Mouse (Mus musculus) heart, adult 18-20 months (tissue): ENCODE data around the gene Dync1li2. TPM values are rescaled to one million over a fixed set of nuclear protein-coding genes. Genes with fewer than 3 reads are reported as not detected.

Experiments used
- DNase-seq, 2 experiments: peaks; one replicate each; pipeline ENCODE4 v3.0.0; 2021 to 2022; ENCODE audit warnings: mixed read lengths in 1 of 2
- total RNA-seq, 2 experiments: library from RNA; stranded (reverse); gene quantifications; 2 replicates each; pipeline ENCODE4 v1.2.3; 2021

Dync1li2 gene
- total RNA-seq, 2 experiments from 2014 or later = 89.0 to 94.5 TPM

GRCm38 (mm10) chr8:104383296-104383695 is 59.6 kb downstream of the Dync1li2 start:
- DNase-seq = no peak

GRCm38 (mm10) chr8:104380961-104381411 is 61.9 kb downstream of the Dync1li2 start:
- DNase-seq = no peak

GRCm38 (mm10) chr8:104380269-104380668 is 62.6 kb downstream of the Dync1li2 start:
- DNase-seq = no peak

GRCm38 (mm10) chr8:104379301-104379836 is 63.5 kb downstream of the Dync1li2 start:
- DNase-seq = no peak

- DNase-seq = no peak
Measured at GRCm38 (mm10) chr8:104376669-104377068, 66.2 kb downstream of the Dync1li2 start.

GRCm38 (mm10) chr8:104375959-104376358 is 66.9 kb downstream of the Dync1li2 start:
- DNase-seq = no peak

- DNase-seq = peak; percentile 65 to 68
Measured at GRCm38 (mm10) chr8:104374864-104375846, 67.7 kb downstream of the Dync1li2 start.

GRCm38 (mm10) chr8:104374269-104374668 is 68.6 kb downstream of the Dync1li2 start:
- DNase-seq = no peak

- DNase-seq = peak in 1 of 2 experiments; percentile 21
Measured at GRCm38 (mm10) chr8:104373779-104374178, 69.1 kb downstream of the Dync1li2 start.

- no peak for DNase-seq
Measured at GRCm38 (mm10) chr8:104371121-104371520, 71.7 kb downstream of the Dync1li2 start.

- DNase-seq = peak; percentile 40 to 44
Measured at GRCm38 (mm10) chr8:104370071-104370470, 72.8 kb downstream of the Dync1li2 start.

- no peak for DNase-seq
Measured at GRCm38 (mm10) chr8:104369591-104369990, 73.3 kb downstream of the Dync1li2 start.

Other genes with a start within 250 kb of the Dync1li2 start
- 1 to 10 TPM; 7.2 to 9.5 TPM for gene Tk2, start 194.5 kb downstream of the Dync1li2 start, total RNA-seq
- gene Cklf, start 192.2 kb downstream of the Dync1li2 start, total RNA-seq = 1 to 10 TPM; 2.6 to 4.8 TPM
- gene Cmtm2a, start 149.9 kb downstream of the Dync1li2 start, total RNA-seq = not detected
- gene Gm45711, start 133.0 kb downstream of the Dync1li2 start, total RNA-seq = not detected
- not detected for gene Cmtm1, start 132.9 kb downstream of the Dync1li2 start, total RNA-seq
- not detected for gene Gm11020, start 121.5 kb downstream of the Dync1li2 start, total RNA-seq
- not detected for gene Cmtm2b, start 120.8 kb downstream of the Dync1li2 start, total RNA-seq
- 10 to 100 TPM; 14.4 to 17.6 TPM for gene Cmtm3, start 103.6 kb downstream of the Dync1li2 start, total RNA-seq
- gene Cmtm4, start 47.2 kb downstream of the Dync1li2 start, total RNA-seq = 10 to 100 TPM; 11.3 to 12.8 TPM
- not detected for gene Terb1, start 66.9 kb upstream of the Dync1li2 start, total RNA-seq
- gene Nae1, start 91.6 kb upstream of the Dync1li2 start, total RNA-seq = 10 to 100 TPM; 26.8 to 34.9 TPM
- gene Car7, start 91.6 kb upstream of the Dync1li2 start, total RNA-seq = 1 to 10 TPM; 1.5 to 2.7 TPM
- 10 to 100 TPM; 18.1 to 22.5 TPM for gene Pdp2, start 148.4 kb upstream of the Dync1li2 start, total RNA-seq
- gene Cdh16, start 181.3 kb upstream of the Dync1li2 start, total RNA-seq = 1 to 10 TPM; 3.9 to 5.2 TPM
- 100 to 1,000 TPM in 1 of 2 experiments, 10 to 100 TPM in 1; 88.7 to 108 TPM for gene Rrad, start 188.3 kb upstream of the Dync1li2 start, total RNA-seq
- gene Ciao2b, start 198.9 kb upstream of the Dync1li2 start, total RNA-seq = 10 to 100 TPM; 62.2 to 66.5 TPM